Mouse (Mus musculus): Measurements from ENCODE around the gene Vamp4. TPM values are rescaled to one million over a fixed set of nuclear protein-coding genes. Genes with fewer than 3 reads are reported as not detected.
"Not testable (repeated sequence)": the region's sequence is repeated elsewhere in the genome, so short reads cannot be mapped to it uniquely, and the experiment has no call there.

The Vamp4 gene
- polyA plus RNA-seq, 1 experiment from 2014 or later: 72.3 TPM

GRCm38 (mm10) chr1:162635291-162635931 is 65.1 kb downstream of the Vamp4 start:
- H3K27me3 ChIP-seq (replicated peaks); H3K9me3 ChIP-seq; H3K36me3 ChIP-seq; H3K4me3 ChIP-seq; H3K4me1 ChIP-seq; ATAC-seq (ENCODE audit: low FRiP score, low read depth); H3K4me2 ChIP-seq (replicated peaks); H3K27ac ChIP-seq; H3K9ac ChIP-seq: not testable (repeated sequence)
- WGBS: 59% methylated on average over 1 of the region's 1 CpGs

GRCm38 (mm10) chr1:162636516-162636915 is 66.2 kb downstream of the Vamp4 start:
- Histone ChIP-seq H3K36me3 (no peaks in the 10 kb centered on the region), H3K9me3 (no peaks in the 10 kb centered on the region), H3K4me1 (no peaks in the 10 kb centered on the region), H3K9ac (no peak overlapping the region), H3K27me3 (replicated peaks) (no peaks in the 10 kb centered on the region), H3K4me2 (replicated peaks) (no peak overlapping the region), H3K4me3 (no peak overlapping the region), H3K27ac (no peak overlapping the region)
- 64% methylated on average over 3 of the region's 3 CpGs for WGBS
- no peak for ATAC-seq (ENCODE audit: low FRiP score, low read depth)

DNA sequence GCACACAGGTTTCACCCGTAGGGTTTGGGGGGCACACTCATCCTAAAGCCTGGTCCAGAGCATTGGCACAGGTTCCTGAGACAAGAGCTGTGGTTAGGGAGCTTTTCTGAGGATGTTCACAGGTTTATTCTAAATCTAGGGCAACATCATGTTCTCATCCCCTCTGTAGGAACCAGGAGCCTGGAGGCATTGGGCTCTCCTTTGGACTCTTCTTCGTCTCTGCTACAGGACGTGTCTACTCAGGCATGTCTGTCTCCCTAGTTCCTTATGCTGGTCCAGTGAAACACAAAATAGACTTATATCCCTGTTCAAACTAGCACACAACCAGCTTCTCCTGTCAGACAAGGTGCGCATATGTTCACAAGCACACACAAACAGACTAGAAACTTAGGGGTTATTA is 68.2 kb downstream of the Vamp4 start:
- H3K9ac ChIP-seq: no peak overlapping the region
- no peak overlapping the region for H3K4me3 ChIP-seq
- ATAC-seq (ENCODE audit: low FRiP score, low read depth): no peak
- H3K4me1 ChIP-seq: no peaks in the 10 kb centered on the region
- no peaks in the 10 kb centered on the region for H3K36me3 ChIP-seq
- no peaks in the 10 kb centered on the region for H3K27me3 ChIP-seq (replicated peaks)
- H3K4me2 ChIP-seq (replicated peaks): no peak overlapping the region
- WGBS: 90% methylated on average over 4 of the region's 4 CpGs
- H3K9me3 ChIP-seq: no peaks in the 10 kb centered on the region
- H3K27ac ChIP-seq: no peak overlapping the region

DNA sequence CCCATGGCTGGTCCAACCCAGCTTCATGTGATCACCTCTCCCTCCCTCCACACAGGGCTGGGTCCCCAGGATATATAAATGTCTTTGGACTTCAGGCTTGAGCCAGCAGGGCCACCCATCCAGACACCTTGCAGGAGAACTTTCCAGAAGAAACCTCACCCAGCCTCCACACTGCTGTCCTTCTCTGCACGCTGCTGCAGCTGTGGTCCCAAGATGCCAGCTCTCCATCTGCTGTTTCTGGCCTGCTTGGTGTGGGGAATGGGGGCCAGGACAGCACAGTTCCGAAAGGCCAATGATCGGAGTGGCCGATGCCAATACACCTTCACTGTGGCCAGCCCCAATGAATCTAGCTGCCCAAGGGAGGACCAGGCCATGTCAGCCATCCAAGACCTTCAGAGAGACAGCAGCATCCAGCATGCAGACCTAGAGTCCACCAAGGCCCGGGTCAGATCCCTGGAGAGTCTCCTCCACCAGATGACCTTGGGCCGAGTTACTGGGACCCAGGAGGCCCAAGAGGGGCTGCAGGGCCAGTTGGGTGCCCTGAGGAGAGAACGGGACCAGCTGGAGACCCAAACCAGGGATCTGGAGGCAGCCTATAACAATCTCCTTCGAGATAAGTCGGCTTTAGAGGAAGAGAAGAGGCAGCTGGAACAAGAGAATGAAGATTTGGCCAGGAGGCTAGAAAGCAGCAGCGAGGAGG is 68.9 kb downstream of the Vamp4 start, which contains the start of gene Myoc:
Gene Myoc (plus strand): TSS at position 105 of the 700 bp plus-strand sequence.
- Histone ChIP-seq H3K9me3 (no peaks in the 10 kb centered on the region), H3K27me3 (replicated peaks) (no peaks in the 10 kb centered on the region), H3K4me1 (no peaks in the 10 kb centered on the region), H3K36me3 (no peaks in the 10 kb centered on the region), H3K9ac (no peak within 1 kb of the TSS), H3K27ac (no peak within 1 kb of the TSS), H3K4me3 (no peak within 1 kb of the TSS), H3K4me2 (replicated peaks) (no peak within 1 kb of the TSS)
- WGBS: 86% methylated on average over 10 of the region's 10 CpGs
- ATAC-seq (ENCODE audit: low FRiP score, low read depth): no peak

- Histone ChIP-seq H3K9ac (no peak overlapping the region), H3K9me3 (no peaks in the 10 kb centered on the region), H3K4me3 (no peak overlapping the region), H3K4me2 (replicated peaks) (no peak overlapping the region), H3K36me3 (no peaks in the 10 kb centered on the region), H3K27me3 (replicated peaks) (no peaks in the 10 kb centered on the region), H3K27ac (no peak overlapping the region), H3K4me1 (no peaks in the 10 kb centered on the region)
- 87% methylated on average over 1 of the region's 1 CpGs for WGBS
- no peak for ATAC-seq (ENCODE audit: low FRiP score, low read depth)
Observed at GRCm38 (mm10) chr1:162639861-162640260, 69.5 kb downstream of the Vamp4 start.

GRCm38 (mm10) chr1:162642591-162642990 is 72.3 kb downstream of the Vamp4 start:
- Histone ChIP-seq H3K4me1 (no peaks in the 10 kb centered on the region), H3K36me3 (no peaks in the 10 kb centered on the region), H3K4me2 (replicated peaks) (no peak overlapping the region), H3K27me3 (replicated peaks) (no peaks in the 10 kb centered on the region), H3K9me3 (no peaks in the 10 kb centered on the region), H3K27ac (no peak overlapping the region), H3K4me3 (no peak overlapping the region), H3K9ac (no peak overlapping the region)
- ATAC-seq (ENCODE audit: low FRiP score, low read depth): no peak
- 81% methylated on average over 3 of the region's 3 CpGs for WGBS

GRCm38 (mm10) chr1:162643752-162644151 is 73.4 kb downstream of the Vamp4 start:
- Histone ChIP-seq H3K4me3 (no peak overlapping the region), H3K9ac (no peak overlapping the region), H3K4me1 (no peaks in the 10 kb centered on the region), H3K27ac (no peak overlapping the region), H3K27me3 (replicated peaks) (no peaks in the 10 kb centered on the region), H3K9me3 (no peaks in the 10 kb centered on the region), H3K36me3 (no peaks in the 10 kb centered on the region), H3K4me2 (replicated peaks) (no peak overlapping the region)
- ATAC-seq (ENCODE audit: low FRiP score, low read depth): no peak
- WGBS: 65% methylated on average over 4 of the region's 4 CpGs

DNA sequence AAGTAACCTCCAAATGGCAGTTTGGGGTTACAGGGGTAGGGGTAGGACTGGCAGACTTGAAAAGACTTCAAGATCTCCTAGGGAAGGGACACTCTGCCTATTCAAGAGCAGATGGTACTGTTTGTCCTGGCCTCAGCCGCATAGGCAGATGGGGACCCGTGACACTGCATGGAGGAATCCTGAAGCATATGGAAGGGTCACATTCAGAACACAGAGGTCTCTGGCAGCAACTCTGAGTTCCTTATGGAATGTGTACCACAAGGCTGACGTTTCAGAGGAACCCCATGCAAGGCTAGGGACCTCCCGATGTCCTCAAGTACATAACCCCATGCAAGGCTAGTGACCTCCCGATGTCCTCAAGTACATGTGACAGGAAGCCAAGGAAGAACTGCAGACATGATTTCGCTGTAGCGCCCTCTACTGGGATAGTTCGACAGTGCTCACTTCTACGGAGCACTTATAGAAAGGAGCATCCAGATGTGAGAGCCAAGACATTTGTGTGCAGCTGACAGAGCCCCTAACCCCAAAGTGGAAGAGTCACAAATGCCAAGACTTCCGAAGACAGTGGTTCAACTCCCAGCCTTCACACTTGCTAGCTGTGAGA is 75.9 kb downstream of the Vamp4 start:
- WGBS: 81% methylated on average over 10 of the region's 10 CpGs
- ATAC-seq (ENCODE audit: low FRiP score, low read depth): no peak
- H3K36me3 ChIP-seq: no peaks in the 10 kb centered on the region

GRCm38 (mm10) chr1:162648416-162648815 is 78.1 kb downstream of the Vamp4 start:
- ATAC-seq (ENCODE audit: low FRiP score, low read depth): no peak
- Histone ChIP-seq H3K9ac (no peak overlapping the region), H3K4me2 (replicated peaks) (no peak overlapping the region), H3K9me3 (no peaks in the 10 kb centered on the region), H3K27ac (no peak overlapping the region), H3K27me3 (replicated peaks) (no peaks in the 10 kb centered on the region), H3K36me3 (no peaks in the 10 kb centered on the region), H3K4me1 (no peaks in the 10 kb centered on the region), H3K4me3 (no peak overlapping the region)
- 95% methylated on average over 14 of the region's 14 CpGs for WGBS

More for the DNA sequence above, 75.9 kb downstream of the Vamp4 start:
- Histone ChIP-seq H3K27ac (no peak overlapping the region), H3K9ac (no peak overlapping the region), H3K9me3 (no peaks in the 10 kb centered on the region), H3K4me3 (no peak overlapping the region), H3K4me2 (replicated peaks) (no peak overlapping the region), H3K27me3 (replicated peaks) (no peaks in the 10 kb centered on the region), H3K4me1 (no peaks in the 10 kb centered on the region)

Other genes with a start within 250 kb of the Vamp4 start
- 27.4 and 27.8 TPM in 2 replicates for gene Dnm3, start 92.5 kb upstream of the Vamp4 start, polyA plus RNA-seq (2016; fragmentation: Nextera tagmentation; extraction: Ambion mirVana)
- gene Mettl13, start 22.0 kb upstream of the Vamp4 start, polyA plus RNA-seq (2016; fragmentation: Nextera tagmentation; extraction: Ambion mirVana): 19.9 and 23.5 TPM in 2 replicates
- not detected in 2 replicates for gene Myoc, start 68.6 kb downstream of the Vamp4 start, polyA plus RNA-seq (2016; fragmentation: Nextera tagmentation; extraction: Ambion mirVana)
- gene Myocos, start 87.7 kb downstream of the Vamp4 start, polyA plus RNA-seq (2016; fragmentation: Nextera tagmentation; extraction: Ambion mirVana): not detected in 2 replicates
- 134 and 157 TPM in 2 replicates for gene Prrc2c, start 170.0 kb downstream of the Vamp4 start, polyA plus RNA-seq (2016; fragmentation: Nextera tagmentation; extraction: Ambion mirVana)
- 0.20 and 0.32 TPM in 2 replicates for gene Fmo4, start 243.5 kb downstream of the Vamp4 start, polyA plus RNA-seq (2016; fragmentation: Nextera tagmentation; extraction: Ambion mirVana)